Mouse (Mus musculus): ENCODE measurements around the gene Tpte. TPM values are rescaled to one million over a fixed set of nuclear protein-coding genes. Genes with fewer than 3 reads are reported as not detected.

The Tpte gene
- total and polyA plus RNA-seq, 3 experiments = not detected

- Histone ChIP-seq H3K9ac (ENCODE audit: control insufficient read depth, low read depth, low read length, poor library complexity, severe bottlenecking) (no peak overlapping the region), H3K79me2 (ENCODE audit: control insufficient read depth, insufficient read depth, low read length, poor library complexity) (no peaks in the 10 kb centered on the region), H3K9me3 (replicated peaks; ENCODE audit: insufficient read depth, low read length) (no peaks in the 10 kb centered on the region), H3K27ac (ENCODE audit: control insufficient read depth, low read depth, low read length) (no peak overlapping the region), H3K4me1 (ENCODE audit: control insufficient read depth in 1 of 2, insufficient read depth in 2 of 2, low read length in 2 of 2) (peaks cover 0 to 6% of the 10 kb centered on the region in 2 experiments; a peak in 2 of 4 replicates), H3K4me3 (ENCODE audit: control insufficient read depth in 1 of 2, insufficient read depth in 1 of 2, low read depth in 2 of 2, low read length in 2 of 2) (no peak overlapping the region), H3K27me3 (ENCODE audit: control insufficient read depth in 1 of 2, insufficient read depth in 2 of 2, low read length in 2 of 2) (no peaks in the 10 kb centered on the region), H3K36me3 (ENCODE audit: control insufficient read depth in 1 of 2, insufficient read depth in 2 of 2, low read length in 2 of 2) (no peaks in the 10 kb centered on the region)
- TF ChIP-seq GABPA (IDR thresholded peaks at IDR 0.05; ENCODE audit: low read depth, low read length) (no peak), MAZ (IDR thresholded peaks at IDR 0.05; ENCODE audit: low read depth, low read length) (no peak), BHLHE40 (IDR thresholded peaks at IDR 0.05; ENCODE audit: borderline replicate concordance, low read depth, low read length) (no peak), SMC3 (IDR thresholded peaks at IDR 0.05; ENCODE audit: low read depth, low read length) (no peak), MYB (IDR thresholded peaks at IDR 0.05; ENCODE audit: low read depth, low read length) (no peak), NELFE (IDR thresholded peaks at IDR 0.05; ENCODE audit: low read depth, low read length) (no peak), MAX (IDR thresholded peaks at IDR 0.05; ENCODE audit: low read length) (no peak), JUND (IDR thresholded peaks at IDR 0.05; ENCODE audit: low read depth, low read length) (no peak), E2F4 (IDR thresholded peaks at IDR 0.05; ENCODE audit: borderline replicate concordance, low read depth, low read length) (no peak), MEF2A (IDR thresholded peaks at IDR 0.05; ENCODE audit: extremely low read depth, insufficient replicate concordance, low read depth, low read length, poor library complexity, severe bottlenecking) (no peak), CHD1 (IDR thresholded peaks at IDR 0.05; ENCODE audit: low read depth, low read length) (no peak), HCFC1 (IDR thresholded peaks at IDR 0.05; ENCODE audit: low read depth, low read length) (no peak), ZMIZ1 (IDR thresholded peaks at IDR 0.05; ENCODE audit: low read depth, low read length) (no peak)
- DNase-seq (ENCODE audit: low read depth, low spot score) = no peak
These were observed 18.9 kb upstream of the Tpte start for GRCm38 (mm10) chr8:22264292-22264691.

- no peaks in the 10 kb centered on the region for H3K36me3 ChIP-seq (ENCODE audit: control insufficient read depth in 1 of 2, insufficient read depth in 2 of 2, low read length in 2 of 2)
- H3K27me3 ChIP-seq (ENCODE audit: control insufficient read depth in 1 of 2, insufficient read depth in 2 of 2, low read length in 2 of 2) = no peaks in the 10 kb centered on the region
- no peak for TF ChIP-seq MAZ (IDR thresholded peaks at IDR 0.05; ENCODE audit: low read depth, low read length)
- TF ChIP-seq MAX (IDR thresholded peaks at IDR 0.05; ENCODE audit: low read length) = no peak
- no peak for TF ChIP-seq MYC (IDR thresholded peaks at IDR 0.05; ENCODE audit: low read depth, low read length)
- TF ChIP-seq E2F4 (IDR thresholded peaks at IDR 0.05; ENCODE audit: borderline replicate concordance, low read depth, low read length) = no peak
- no peak for TF ChIP-seq CTCF (IDR thresholded peaks at IDR 0.05 in 2 of 3, conservative IDR thresholded peaks at IDR 0.05 in 1 of 3; ENCODE audit: control insufficient read depth in 1 of 3, insufficient read depth in 1 of 3, low read depth in 2 of 3, low read length in 3 of 3, poor library complexity in 1 of 3, severe bottlenecking in 1 of 3)
- TF ChIP-seq TAL1 (IDR thresholded peaks at IDR 0.05; ENCODE audit: low read length) = no peak
- no peak for TF ChIP-seq MYB (IDR thresholded peaks at IDR 0.05; ENCODE audit: low read depth, low read length)
- TF ChIP-seq ZMIZ1 (IDR thresholded peaks at IDR 0.05; ENCODE audit: low read depth, low read length) = no peak
- TF ChIP-seq MXI1 (IDR thresholded peaks at IDR 0.05; ENCODE audit: low read depth, low read length) = no peak
- TF ChIP-seq BHLHE40 (IDR thresholded peaks at IDR 0.05; ENCODE audit: borderline replicate concordance, low read depth, low read length) = no peak
- TF ChIP-seq CHD1 (IDR thresholded peaks at IDR 0.05; ENCODE audit: low read depth, low read length) = no peak
- no peak for TF ChIP-seq POLR2A (IDR thresholded peaks at IDR 0.05; ENCODE audit: control insufficient read depth in 1 of 2, insufficient read depth in 1 of 2, low read depth in 1 of 2, low read length in 2 of 2, poor library complexity in 1 of 2)
- TF ChIP-seq NELFE (IDR thresholded peaks at IDR 0.05; ENCODE audit: low read depth, low read length) = no peak
- no peak for TF ChIP-seq JUND (IDR thresholded peaks at IDR 0.05; ENCODE audit: low read depth, low read length)
- TF ChIP-seq USF1 (IDR thresholded peaks at IDR 0.05; ENCODE audit: low read depth, low read length) = no peak
- no peak for TF ChIP-seq POLR2AphosphoS2 (IDR thresholded peaks at IDR 0.05; ENCODE audit: low read length)
- no peak for TF ChIP-seq GABPA (IDR thresholded peaks at IDR 0.05; ENCODE audit: low read depth, low read length)
- no peak for TF ChIP-seq TCF12 (IDR thresholded peaks at IDR 0.05; ENCODE audit: low read depth, low read length)
- TF ChIP-seq RAD21 (IDR thresholded peaks at IDR 0.05; ENCODE audit: low read depth, low read length) = no peak
- no peak overlapping the region for H3K27ac ChIP-seq (ENCODE audit: control insufficient read depth, low read depth, low read length)
- no peak overlapping the region for H3K9ac ChIP-seq (ENCODE audit: control insufficient read depth, low read depth, low read length, poor library complexity, severe bottlenecking)
- H3K9me3 ChIP-seq (replicated peaks; ENCODE audit: insufficient read depth, low read length) = no peaks in the 10 kb centered on the region
- peaks cover 0 to 6% of the 10 kb centered on the region in 2 experiments; a peak in 2 of 4 replicates for H3K4me1 ChIP-seq (ENCODE audit: control insufficient read depth in 1 of 2, insufficient read depth in 2 of 2, low read length in 2 of 2)
- H3K4me3 ChIP-seq (ENCODE audit: control insufficient read depth in 1 of 2, insufficient read depth in 1 of 2, low read depth in 2 of 2, low read length in 2 of 2) = no peak overlapping the region
- no peak for DNase-seq (ENCODE audit: low read depth, low spot score)
- no peaks in the 10 kb centered on the region for H3K79me2 ChIP-seq (ENCODE audit: control insufficient read depth, insufficient read depth, low read length, poor library complexity)
These were observed 18.5 kb upstream of the Tpte start for GRCm38 (mm10) chr8:22264787-22265186.

Measured in MEL (cell line).